ENCODE assay signal across 11 mouse cellular contexts in genomic region chr7:82282011-82282410, GRCm38 (mm10).
"Had no signal": no experiment of that assay in that cellular context is flagged by ENCODE, and none has a peak within 500 bp of the region (broad histone marks: within the 10 kb centered on the region; RNA-seq: fewer than 3 reads in every experiment).

No protein-coding gene starts in this region.

- H3K4me3 ChIP-seq: limb, embryonic 13.5 days; midbrain, embryonic 12.5 days; neural tube, embryonic 13.5 days; stomach, embryonic 15.5 days had no signal

- H3K9ac ChIP-seq: limb, embryonic 13.5 days; liver, embryonic 14.5 days; midbrain, embryonic 12.5 days; neural tube, embryonic 13.5 days; stomach, embryonic 15.5 days had no signal

- ATAC-seq: midbrain, embryonic 16.5 days had no signal

- H3K9me3 ChIP-seq: limb, embryonic 13.5 days; midbrain, embryonic 12.5 days; neural tube, embryonic 13.5 days; stomach, embryonic 15.5 days had no signal

- H3K4me2 ChIP-seq: limb, embryonic 13.5 days; midbrain, embryonic 12.5 days; neural tube, embryonic 13.5 days; stomach, embryonic 15.5 days had no signal

- DNase-seq: kidney, adult 11 months; kidney, adult 9 months; kidney, postnatal 36 days; left cerebral cortex, postnatal 4 days had no signal

- H3K27ac ChIP-seq: kidney, postnatal 0 days; limb, embryonic 13.5 days; liver, embryonic 14.5 days; midbrain, embryonic 12.5 days; neural tube, embryonic 13.5 days; stomach, embryonic 15.5 days had no signal

- H3K36me3 ChIP-seq: limb, embryonic 13.5 days; midbrain, embryonic 12.5 days; neural tube, embryonic 13.5 days; stomach, embryonic 15.5 days had no signal

- H3K4me1 ChIP-seq: limb, embryonic 13.5 days; midbrain, embryonic 12.5 days; neural tube, embryonic 13.5 days; stomach, embryonic 15.5 days had no signal

- H3K27me3 ChIP-seq: limb, embryonic 13.5 days; midbrain, embryonic 12.5 days; neural tube, embryonic 13.5 days; stomach, embryonic 15.5 days had no signal
